Mouse (Mus musculus): Measurements from ENCODE around the gene Sept4.

Gene Sept4

DNA sequence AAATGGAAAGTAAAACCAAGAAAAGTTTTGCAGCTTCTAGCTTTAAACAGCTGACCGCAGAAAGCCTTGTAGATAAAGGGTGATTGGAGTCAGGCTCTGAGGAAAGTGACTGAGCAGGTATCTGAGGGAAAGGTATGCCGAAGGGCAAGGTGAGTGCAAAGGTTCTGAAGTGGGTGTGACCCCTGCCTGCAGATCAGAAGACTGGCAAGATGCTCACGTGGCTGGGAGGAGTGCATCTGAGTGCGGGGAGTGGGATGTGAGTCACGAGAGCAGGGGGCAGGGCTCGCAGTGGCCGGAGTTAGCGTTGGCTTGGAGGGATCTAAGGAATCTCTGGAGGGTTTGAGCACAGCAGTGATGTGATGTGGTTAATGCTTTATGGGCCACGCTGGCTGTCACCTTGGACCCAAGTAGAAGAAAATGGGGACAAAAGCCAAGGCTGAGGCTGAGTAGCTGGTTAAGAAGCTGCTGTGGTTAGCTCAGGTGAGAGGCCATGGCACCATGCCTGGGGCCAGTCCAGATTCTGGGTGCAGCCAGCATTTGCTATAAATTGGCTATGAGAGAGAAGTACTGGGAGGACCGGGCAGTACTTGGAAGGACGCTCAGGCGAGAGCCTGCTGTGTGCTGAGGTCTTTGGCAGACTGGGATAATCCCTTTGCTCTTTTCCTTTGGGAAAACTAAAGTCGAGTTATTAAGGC lies 30.8 kb downstream of the Sept4 start:
- no peak for DNase-seq (ENCODE audit: low spot score in 2 of 2)

DNA sequence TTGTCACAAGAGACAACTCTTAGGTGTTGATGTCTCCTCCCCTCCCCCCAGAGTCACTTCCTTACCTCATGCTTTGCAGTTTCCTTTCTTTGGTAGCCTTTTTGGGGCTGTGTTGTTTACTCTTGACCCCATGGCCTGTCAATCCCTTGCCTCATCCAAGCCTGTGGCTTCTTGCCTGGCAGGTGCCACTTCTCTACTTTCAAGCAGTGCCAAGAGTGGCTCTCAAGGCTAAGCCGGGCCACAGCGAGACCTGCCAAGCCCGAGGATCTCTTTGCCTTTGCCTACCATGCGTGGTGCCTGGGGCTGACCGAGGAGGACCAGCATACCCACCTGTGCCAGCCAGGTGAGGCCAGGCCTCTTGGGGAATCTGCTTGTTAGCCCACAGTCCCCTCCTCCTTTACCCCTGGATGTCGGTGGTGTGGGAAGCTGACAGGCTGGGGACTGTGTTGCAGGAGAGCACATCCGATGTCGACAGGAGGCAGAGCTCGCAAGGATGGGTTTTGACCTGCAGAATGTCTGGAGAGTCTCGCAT lies 31.7 kb downstream of the Sept4 start:
- no peak for DNase-seq (ENCODE audit: low spot score in 2 of 2)

DNA sequence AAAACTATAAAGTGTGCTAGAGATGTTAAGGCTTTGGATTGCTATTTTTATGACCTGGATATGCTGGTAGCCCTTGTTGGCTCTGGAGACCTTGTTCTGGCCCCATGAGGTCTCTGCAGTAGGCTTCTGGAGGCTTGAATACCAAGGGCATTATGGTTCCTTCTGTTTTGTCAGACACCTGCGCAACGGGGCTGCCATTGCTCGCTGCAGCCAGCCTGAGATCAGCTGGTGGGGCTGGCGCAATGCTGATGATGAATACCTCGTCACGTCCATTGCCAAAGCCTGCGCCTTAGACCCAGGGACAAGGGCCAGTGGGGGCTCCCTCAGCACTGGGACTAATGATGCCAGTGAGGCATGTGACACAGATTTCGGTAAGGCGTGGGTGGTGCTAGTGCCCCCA lies 33.5 kb downstream of the Sept4 start:
- no peak for DNase-seq (ENCODE audit: low spot score in 2 of 2)

DNA sequence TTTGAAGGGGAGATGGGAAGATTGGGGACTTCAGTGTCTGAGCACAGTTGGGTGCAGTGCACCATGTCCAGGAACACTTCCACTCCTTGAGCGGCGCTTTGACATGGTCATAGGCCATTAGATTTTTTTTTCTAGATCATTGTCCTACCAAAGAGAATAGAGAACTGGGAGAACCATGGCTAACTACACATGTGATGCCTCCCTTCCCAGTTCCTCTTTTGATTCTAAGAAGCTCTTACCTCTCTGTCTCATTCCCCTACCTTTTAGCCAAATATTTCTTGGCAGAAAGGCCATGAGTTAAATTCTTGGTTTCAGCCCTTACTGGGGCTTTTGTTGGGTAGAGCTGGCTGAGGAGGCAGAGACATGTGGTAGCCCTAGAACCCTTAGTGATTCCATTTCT lies 34.9 kb downstream of the Sept4 start:
- no peak for DNase-seq (ENCODE audit: low spot score in 2 of 2)

GRCm38 (mm10) chr11:87609264-87609663 lies 40.6 kb downstream of the Sept4 start:
- no peak for DNase-seq (ENCODE audit: low spot score in 2 of 2)

DNA sequence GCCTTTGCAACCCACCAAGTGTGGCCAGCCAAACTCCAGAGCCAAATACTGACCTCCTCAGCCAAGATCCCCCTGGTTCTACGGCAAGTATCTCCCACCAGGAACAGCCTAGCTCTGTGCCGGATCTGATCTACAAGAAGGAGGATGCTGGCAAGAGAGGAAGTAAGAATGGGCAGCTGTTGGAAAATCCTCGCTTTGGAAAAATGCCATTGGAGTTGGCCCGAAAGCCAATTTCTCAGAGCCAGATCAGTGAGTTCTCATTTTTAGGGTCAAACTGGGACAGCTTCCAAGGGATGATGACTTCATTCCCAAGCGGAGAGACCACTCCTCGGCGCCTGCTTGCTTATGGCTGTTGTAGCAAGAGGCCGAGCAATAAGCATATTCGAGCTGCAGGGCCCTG lies 42.8 kb downstream of the Sept4 start:
- no peak for DNase-seq (ENCODE audit: low spot score in 2 of 2)

DNA sequence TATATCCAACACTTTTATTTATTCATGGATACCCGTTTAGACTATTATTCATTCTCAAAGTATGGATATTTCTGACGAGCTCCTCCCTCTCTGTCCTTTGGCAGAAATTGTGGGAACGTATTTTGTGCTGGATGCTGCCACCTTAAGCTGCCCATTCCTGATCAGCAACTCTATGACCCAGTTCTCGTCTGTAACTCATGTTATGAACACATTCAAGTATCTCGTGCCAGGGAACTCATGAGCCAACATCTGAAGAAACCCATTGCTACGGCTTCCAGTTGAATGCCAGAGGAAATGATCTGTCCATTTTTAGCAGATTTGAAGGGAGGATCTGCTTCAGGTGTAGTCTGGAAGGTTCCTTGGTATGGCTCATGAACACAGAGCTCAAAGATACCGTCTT lies 45.3 kb downstream of the Sept4 start:
- no peak for DNase-seq (ENCODE audit: low spot score in 2 of 2)

DNA sequence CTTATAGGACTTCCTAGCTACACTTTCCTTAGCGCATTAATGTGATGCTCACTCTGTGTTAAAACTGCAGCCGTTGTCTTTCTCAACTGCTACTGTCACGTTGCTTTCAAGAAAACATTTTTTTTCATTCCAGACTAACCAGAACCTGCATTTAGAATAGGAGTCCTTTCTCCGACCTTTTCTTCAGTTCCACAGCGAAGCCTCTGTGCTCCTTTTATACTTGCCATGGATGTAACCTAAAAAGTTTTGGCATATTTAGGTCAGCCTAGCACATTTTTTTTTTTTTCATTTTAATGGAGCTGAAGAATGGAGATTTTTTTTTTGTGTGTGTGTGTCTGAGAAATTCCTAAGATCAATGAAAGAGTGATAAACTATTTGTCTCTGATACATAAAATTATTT lies 46.8 kb downstream of the Sept4 start:
- DNase-seq (ENCODE audit: low spot score in 2 of 2) = no peak

GRCm38 (mm10) chr11:87615952-87616351 lies 47.2 kb downstream of the Sept4 start:
- no peak for DNase-seq (ENCODE audit: low spot score in 2 of 2)

- DNase-seq (ENCODE audit: low spot score in 2 of 2) = no peak
Observed at GRCm38 (mm10) chr11:87616790-87617474, 48.2 kb downstream of the Sept4 start, which contains the start of gene Hsf5. Hsf5 (plus strand) TSS chr11:87617164.

DNA sequence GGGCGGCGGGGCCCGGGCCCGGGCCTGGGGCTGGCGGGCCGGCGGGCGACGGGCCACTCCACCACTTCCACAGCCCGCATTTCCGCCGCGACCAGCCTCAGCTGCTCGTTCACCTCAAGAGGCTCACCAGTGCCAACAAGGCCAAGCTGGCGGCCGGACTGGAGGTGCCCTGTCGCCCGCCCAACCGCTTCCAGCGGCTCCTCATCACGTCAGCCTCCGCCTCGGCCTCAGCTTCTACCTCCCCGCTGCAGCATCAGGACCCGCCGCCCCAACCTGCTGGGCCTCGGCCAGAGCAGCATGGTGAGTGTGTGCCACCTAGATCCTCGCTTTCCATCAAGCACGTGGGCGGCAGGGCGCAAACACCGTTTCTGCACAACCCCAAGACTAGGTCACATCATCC lies 48.9 kb downstream of the Sept4 start:
- DNase-seq (ENCODE audit: low spot score in 2 of 2) = no peak

GRCm38 (mm10) chr11:87623160-87623559 lies 54.5 kb downstream of the Sept4 start:
- no peak for DNase-seq (ENCODE audit: low spot score in 2 of 2)

DNA sequence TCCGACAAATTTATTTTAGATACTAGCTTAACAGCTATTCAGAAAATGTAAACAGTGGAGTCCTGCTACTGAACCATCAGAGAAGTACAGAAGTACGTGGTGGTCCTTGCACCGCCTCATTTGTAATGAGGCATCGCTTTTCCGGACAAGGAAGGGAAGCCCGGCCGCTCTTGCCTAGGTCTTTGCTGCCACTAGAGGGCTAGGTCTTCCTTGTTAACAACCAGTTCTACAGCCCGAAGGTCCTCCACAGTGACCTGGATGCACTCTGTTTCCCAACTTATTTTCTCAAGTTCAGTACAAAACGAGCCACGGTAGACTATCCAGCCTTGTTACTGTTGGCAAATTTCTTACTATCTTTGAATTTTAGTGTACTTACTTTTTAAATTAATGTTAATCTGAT lies 61.2 kb downstream of the Sept4 start:
- no peak for DNase-seq (ENCODE audit: low spot score in 2 of 2)

GRCm38 (mm10) chr11:87638793-87639192 lies 70.1 kb downstream of the Sept4 start:
- no peak for DNase-seq (ENCODE audit: low spot score in 2 of 2)

GRCm38 (mm10) chr11:87639206-87639605 lies 70.5 kb downstream of the Sept4 start:
- DNase-seq (ENCODE audit: low spot score in 2 of 2) = no peak
